Mouse (Mus musculus): ENCODE data around the gene Chuk. TPM values are rescaled to one million over a fixed set of nuclear protein-coding genes. Genes with fewer than 3 reads are reported as not detected.

Chuk gene
- polyA plus RNA-seq, 1 experiment from 2014 or later: 40.1 TPM

GRCm38 (mm10) chr19:44077024-44077423 is 30.3 kb downstream of the Chuk start:
- WGBS: 82% methylated on average over 4 of the region's 4 CpGs
- Histone ChIP-seq H3K4me3 (ENCODE audit: low read length) (no peak overlapping the region), H3K4me2 (ENCODE audit: low read depth, low read length) (no peak overlapping the region), H3K27me3 (ENCODE audit: control insufficient read depth, insufficient read depth, low read depth, low read length) (no peaks in the 10 kb centered on the region), H3K9ac (ENCODE audit: low read length) (no peak overlapping the region), H3K4me1 (replicated peaks; ENCODE audit: control insufficient read depth, insufficient read depth, low read length) (no peaks in the 10 kb centered on the region), H3K27ac (ENCODE audit: low read length) (no peak overlapping the region), H3K36me3 (ENCODE audit: control insufficient read depth, insufficient read depth, low read length) (peaks cover 20% of the 10 kb centered on the region), H3K9me3 (ENCODE audit: control insufficient read depth, low read length) (no peaks in the 10 kb centered on the region)
- ATAC-seq (ENCODE audit: low read depth): no peak

GRCm38 (mm10) chr19:44076457-44076856 is 30.8 kb downstream of the Chuk start:
- no peaks in the 10 kb centered on the region for H3K4me1 ChIP-seq (replicated peaks; ENCODE audit: control insufficient read depth, insufficient read depth, low read length)
- 82% methylated on average over 9 of the region's 9 CpGs for WGBS
- H3K4me2 ChIP-seq (ENCODE audit: low read depth, low read length): no peak overlapping the region
- H3K9ac ChIP-seq (ENCODE audit: low read length): no peak overlapping the region
- no peak overlapping the region for H3K27ac ChIP-seq (ENCODE audit: low read length)
- no peak for ATAC-seq (ENCODE audit: low read depth)
- no peak overlapping the region for H3K4me3 ChIP-seq (ENCODE audit: low read length)
- no peaks in the 10 kb centered on the region for H3K27me3 ChIP-seq (ENCODE audit: control insufficient read depth, insufficient read depth, low read depth, low read length)
- no peaks in the 10 kb centered on the region for H3K9me3 ChIP-seq (ENCODE audit: control insufficient read depth, low read length)
- peaks cover 20% of the 10 kb centered on the region for H3K36me3 ChIP-seq (ENCODE audit: control insufficient read depth, insufficient read depth, low read length)

DNA sequence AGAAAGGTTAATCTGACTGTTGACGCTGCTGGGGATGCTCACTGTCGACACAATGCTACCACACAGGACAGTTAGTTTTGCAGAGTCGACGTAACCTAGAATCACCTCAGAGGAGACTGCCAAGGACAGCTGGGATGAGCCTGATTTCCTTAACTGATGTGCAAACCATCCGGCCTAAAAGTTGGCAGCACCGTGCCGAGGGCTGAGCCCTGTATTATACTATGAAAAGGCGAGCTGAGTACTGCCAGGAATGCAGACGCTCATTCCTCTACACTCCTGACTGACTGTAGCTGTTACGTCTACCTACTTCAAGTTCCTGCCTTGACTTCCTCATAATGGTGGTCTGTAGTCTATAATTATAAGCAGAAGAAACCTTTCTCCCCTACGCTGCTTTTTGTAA is 32.3 kb downstream of the Chuk start:
- Histone ChIP-seq H3K4me3 (ENCODE audit: low read length) (no peak overlapping the region), H3K27me3 (ENCODE audit: control insufficient read depth, insufficient read depth, low read depth, low read length) (no peaks in the 10 kb centered on the region), H3K9ac (ENCODE audit: low read length) (no peak overlapping the region), H3K4me2 (ENCODE audit: low read depth, low read length) (no peak overlapping the region), H3K4me1 (replicated peaks; ENCODE audit: control insufficient read depth, insufficient read depth, low read length) (peaks cover 2% of the 10 kb centered on the region; the same call in 1 of the 2 replicates), H3K27ac (ENCODE audit: low read length) (no peak overlapping the region), H3K36me3 (ENCODE audit: control insufficient read depth, insufficient read depth, low read length) (peaks cover 20% of the 10 kb centered on the region), H3K9me3 (ENCODE audit: control insufficient read depth, low read length) (no peaks in the 10 kb centered on the region)
- 80% methylated on average over 11 of the region's 11 CpGs for WGBS
- ATAC-seq (ENCODE audit: low read depth): no peak

DNA sequence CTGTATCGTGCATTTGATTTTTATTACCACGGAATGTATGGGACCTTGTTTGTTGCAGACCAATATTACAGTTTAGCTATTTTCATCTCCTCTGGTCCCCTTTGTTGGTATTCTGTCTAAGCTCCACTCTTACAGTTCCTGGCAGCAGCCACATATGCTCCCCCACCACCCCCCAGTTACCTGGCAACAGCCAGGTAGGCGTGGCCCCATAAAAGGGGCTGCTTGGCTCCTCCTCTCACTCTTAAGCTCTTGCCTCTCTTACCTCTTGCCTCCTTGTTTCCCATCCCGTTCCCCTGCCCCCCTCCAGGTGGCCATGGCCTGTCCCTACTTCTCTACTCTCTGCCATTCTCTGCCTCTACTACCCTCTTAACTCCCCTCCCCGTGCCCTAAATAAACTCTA is 36.1 kb downstream of the Chuk start:
- 60% methylated on average over 5 of the region's 5 CpGs for WGBS
- Histone ChIP-seq H3K4me1 (replicated peaks; ENCODE audit: control insufficient read depth, insufficient read depth, low read length) (peaks cover 14% of the 10 kb centered on the region), H3K9me3 (ENCODE audit: control insufficient read depth, low read length) (no peaks in the 10 kb centered on the region), H3K9ac (ENCODE audit: low read length) (no peak overlapping the region), H3K27me3 (ENCODE audit: control insufficient read depth, insufficient read depth, low read depth, low read length) (no peaks in the 10 kb centered on the region), H3K36me3 (ENCODE audit: control insufficient read depth, insufficient read depth, low read length) (peaks cover 4% of the 10 kb centered on the region; the same call in 1 of the 2 replicates), H3K27ac (ENCODE audit: low read length) (no peak overlapping the region), H3K4me3 (ENCODE audit: low read length) (no peak overlapping the region), H3K4me2 (ENCODE audit: low read depth, low read length) (no peak overlapping the region)
- no peak for ATAC-seq (ENCODE audit: low read depth)

DNA sequence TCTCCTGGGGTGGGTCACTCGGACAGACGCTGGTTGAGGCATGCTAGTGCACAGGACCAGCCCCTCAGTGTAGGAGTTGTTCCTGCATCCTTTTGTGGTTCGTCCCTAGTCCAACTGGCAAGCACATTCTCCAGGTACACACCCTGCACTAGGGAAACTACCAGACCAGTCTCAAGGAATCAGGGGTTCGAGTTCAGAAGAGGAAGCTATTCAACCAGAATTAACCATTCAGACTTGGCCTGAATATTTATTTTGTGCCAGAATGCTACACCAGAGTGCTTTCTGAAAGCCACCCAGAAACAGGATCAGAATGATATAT is 37.4 kb downstream of the Chuk start:
- peak overlapping the region; percentile 67 for H3K4me2 ChIP-seq (ENCODE audit: low read depth, low read length)
- peak overlapping the region; percentile 81 for H3K9ac ChIP-seq (ENCODE audit: low read length)
- no peak for ATAC-seq (ENCODE audit: low read depth)
- peaks cover 14% of the 10 kb centered on the region for H3K4me1 ChIP-seq (replicated peaks; ENCODE audit: control insufficient read depth, insufficient read depth, low read length)
- no peaks in the 10 kb centered on the region for H3K9me3 ChIP-seq (ENCODE audit: control insufficient read depth, low read length)
- no peaks in the 10 kb centered on the region for H3K27me3 ChIP-seq (ENCODE audit: control insufficient read depth, insufficient read depth, low read depth, low read length)
- peak overlapping the region; percentile 65 for H3K27ac ChIP-seq (ENCODE audit: low read length)
- H3K4me3 ChIP-seq (ENCODE audit: low read length): peak overlapping the region; percentile 87
- H3K36me3 ChIP-seq (ENCODE audit: control insufficient read depth, insufficient read depth, low read length): peaks cover 2% of the 10 kb centered on the region; the same call in 1 of the 2 replicates
- WGBS: 4% methylated on average over 4 of the region's 4 CpGs

DNA sequence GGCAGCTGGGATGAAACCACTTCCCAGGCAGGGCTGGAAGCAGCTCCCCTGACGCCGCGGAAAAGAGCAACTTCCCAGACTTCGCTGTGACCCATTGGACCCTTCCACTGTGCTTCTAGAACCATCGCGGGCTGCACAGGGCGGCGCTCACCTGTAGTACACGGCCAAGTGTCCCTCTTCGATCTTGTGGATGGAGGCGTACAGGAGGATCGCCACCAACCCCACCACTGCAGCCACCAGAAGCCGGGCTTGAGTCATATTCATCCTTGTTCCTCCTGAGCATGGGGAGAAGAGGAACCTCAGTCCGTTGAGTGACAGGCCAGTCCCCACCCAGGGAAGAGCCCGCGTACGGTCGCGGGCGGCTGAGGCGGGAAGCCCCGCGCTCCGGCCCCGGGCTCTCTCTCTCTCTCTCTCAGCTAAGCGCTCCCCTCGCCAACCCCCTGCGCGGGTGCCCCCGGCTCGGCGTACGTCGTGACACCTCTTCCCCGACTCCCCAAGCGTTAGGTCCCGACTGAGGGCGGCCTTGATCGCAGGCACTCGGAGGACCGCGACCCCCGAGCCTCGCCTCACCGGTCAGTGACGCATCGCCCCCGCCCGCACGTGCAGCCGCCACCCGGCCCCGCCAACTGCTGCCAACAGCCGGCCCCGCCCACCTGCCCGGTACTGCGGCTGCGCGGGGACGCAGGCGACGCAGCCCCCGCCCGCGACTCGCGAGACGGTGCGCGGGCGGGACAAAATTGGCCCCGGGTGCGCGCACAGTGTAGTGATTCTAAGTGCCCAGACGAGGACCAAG is 38.0 kb downstream of the Chuk start, which contains the start of gene Erlin1:
TSS of gene Erlin1 (minus strand) at position 665 of the 793 bp plus-strand sequence.
- Histone ChIP-seq H3K4me1 (replicated peaks; ENCODE audit: control insufficient read depth, insufficient read depth, low read length) (peaks cover 14% of the 10 kb centered on the region), H3K27ac (ENCODE audit: low read length) (peak within 1 kb of the TSS; percentile 65), H3K4me3 (ENCODE audit: low read length) (peak within 1 kb of the TSS; percentile 87), H3K27me3 (ENCODE audit: control insufficient read depth, insufficient read depth, low read depth, low read length) (no peaks in the 10 kb centered on the region), H3K9ac (ENCODE audit: low read length) (peak within 1 kb of the TSS; percentile 81), H3K9me3 (ENCODE audit: control insufficient read depth, low read length) (no peaks in the 10 kb centered on the region), H3K4me2 (ENCODE audit: low read depth, low read length) (peak within 1 kb of the TSS; percentile 67), H3K36me3 (ENCODE audit: control insufficient read depth, insufficient read depth, low read length) (0 out of 2 replicates have a peak, but pooled peaks cover 2% of the 10 kb centered on the region)
- ATAC-seq (ENCODE audit: low read depth): peak; percentile 94
- WGBS: under 1% methylated on average over 74 of the region's 75 CpGs

GRCm38 (mm10) chr19:44068232-44068631 is 39.0 kb downstream of the Chuk start:
- peak overlapping the region; percentile 87 for H3K4me3 ChIP-seq (ENCODE audit: low read length)
- 66% methylated on average over 4 of the region's 4 CpGs for WGBS

DNA sequence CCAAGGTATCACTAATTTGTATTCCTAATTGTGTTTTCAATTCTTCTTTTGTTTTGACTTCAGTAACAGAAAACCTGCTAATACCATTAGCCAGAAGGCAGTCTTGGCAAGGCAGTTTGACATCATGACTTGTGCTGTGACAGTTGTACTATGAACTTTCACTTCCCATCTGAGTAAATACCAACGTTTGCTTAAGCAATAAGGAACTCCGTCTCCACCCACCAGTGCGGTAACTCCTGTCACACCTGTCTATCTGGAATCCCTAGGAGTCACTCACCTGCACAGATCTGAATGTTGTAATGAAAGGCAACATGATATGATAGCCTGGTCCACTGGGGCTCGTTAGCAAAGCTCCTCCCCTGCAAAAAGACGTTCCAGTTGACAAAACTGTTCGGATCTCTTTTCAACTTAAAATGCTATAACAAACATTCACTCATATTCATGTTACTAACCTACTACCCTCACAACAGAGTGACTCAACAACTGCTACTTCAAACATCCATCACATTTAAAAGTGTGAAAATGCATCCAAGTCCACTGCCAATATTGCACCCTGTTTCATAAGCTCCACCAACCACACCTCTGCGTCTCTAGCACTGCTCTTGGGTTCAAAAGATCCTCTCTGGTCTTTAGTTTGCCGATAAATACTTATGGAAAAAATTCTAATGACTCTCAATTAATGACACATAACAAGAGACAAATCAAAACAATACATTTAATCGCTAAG is 39.8 kb downstream of the Chuk start:
- Histone ChIP-seq H3K36me3 (ENCODE audit: control insufficient read depth, insufficient read depth, low read length) (no peaks in the 10 kb centered on the region; the same call in 1 of the 2 replicates), H3K4me3 (ENCODE audit: low read length) (no peak overlapping the region), H3K9ac (ENCODE audit: low read length) (no peak overlapping the region), H3K4me1 (replicated peaks; ENCODE audit: control insufficient read depth, insufficient read depth, low read length) (peaks cover 14% of the 10 kb centered on the region), H3K27ac (ENCODE audit: low read length) (no peak overlapping the region), H3K9me3 (ENCODE audit: control insufficient read depth, low read length) (no peaks in the 10 kb centered on the region), H3K4me2 (ENCODE audit: low read depth, low read length) (no peak overlapping the region), H3K27me3 (ENCODE audit: control insufficient read depth, insufficient read depth, low read depth, low read length) (no peaks in the 10 kb centered on the region)
- WGBS: 63% methylated on average over 9 of the region's 9 CpGs
- ATAC-seq (ENCODE audit: low read depth): no peak

More at GRCm38 (mm10) chr19:44068232-44068631, 39.0 kb downstream of the Chuk start:
- H3K4me2 ChIP-seq (ENCODE audit: low read depth, low read length): peak overlapping the region; percentile 67
- H3K27me3 ChIP-seq (ENCODE audit: control insufficient read depth, insufficient read depth, low read depth, low read length): no peaks in the 10 kb centered on the region
- H3K27ac ChIP-seq (ENCODE audit: low read length): no peak overlapping the region
- peak overlapping the region; percentile 81 for H3K9ac ChIP-seq (ENCODE audit: low read length)
- peaks cover 14% of the 10 kb centered on the region for H3K4me1 ChIP-seq (replicated peaks; ENCODE audit: control insufficient read depth, insufficient read depth, low read length)
- ATAC-seq (ENCODE audit: low read depth): no peak
- H3K9me3 ChIP-seq (ENCODE audit: control insufficient read depth, low read length): no peaks in the 10 kb centered on the region
- H3K36me3 ChIP-seq (ENCODE audit: control insufficient read depth, insufficient read depth, low read length): peaks cover 2% of the 10 kb centered on the region; the same call in 1 of the 2 replicates

DNA sequence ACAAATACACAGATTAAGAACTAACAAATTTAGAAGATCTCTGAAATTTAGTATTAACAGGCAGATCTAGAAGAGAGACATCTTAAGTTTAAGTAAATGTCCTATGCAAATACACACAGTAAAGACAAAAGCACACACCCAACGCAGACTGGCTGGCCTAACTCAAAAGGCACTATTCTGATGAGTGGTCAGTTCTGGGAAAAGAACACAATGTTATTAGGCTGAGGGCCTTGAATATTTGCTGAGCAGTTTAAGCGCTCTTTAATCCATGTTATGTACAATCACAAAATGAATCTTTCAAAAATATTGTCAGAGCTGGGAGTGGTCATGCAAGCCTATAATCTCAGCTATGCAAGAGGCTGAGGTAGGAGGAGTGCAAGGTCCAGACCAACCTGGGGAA is 42.5 kb downstream of the Chuk start:
- Histone ChIP-seq H3K4me2 (ENCODE audit: low read depth, low read length) (no peak overlapping the region), H3K9me3 (ENCODE audit: control insufficient read depth, low read length) (no peaks in the 10 kb centered on the region), H3K36me3 (ENCODE audit: control insufficient read depth, insufficient read depth, low read length) (no peaks in the 10 kb centered on the region; the same call in 1 of the 2 replicates), H3K4me1 (replicated peaks; ENCODE audit: control insufficient read depth, insufficient read depth, low read length) (peaks cover 9% of the 10 kb centered on the region), H3K27ac (ENCODE audit: low read length) (no peak overlapping the region), H3K9ac (ENCODE audit: low read length) (no peak overlapping the region), H3K27me3 (ENCODE audit: control insufficient read depth, insufficient read depth, low read depth, low read length) (no peaks in the 10 kb centered on the region), H3K4me3 (ENCODE audit: low read length) (no peak overlapping the region)
- no peak for ATAC-seq (ENCODE audit: low read depth)
- 69% methylated on average over 2 of the region's 2 CpGs for WGBS

Data from lung, embryonic 16.5 days (tissue).